Mouse (Mus musculus): ENCODE measurements at regions not wholly inside any gene's neighbourhood (a gene's known extent, or its start where the extent isn't known, plus 50 kb on each side); places are given as distances from the start of the nearest gene placed in this dataset.

GRCm38 (mm10) chr6:50818891-50819541 is 164.8 kb upstream of the Npvf start:
- TF ChIP-seq POLR2A (IDR thresholded peaks at IDR 0.05; ENCODE audit: extremely low read depth, insufficient read depth, low read length) (no peak), CTCF (IDR thresholded peaks at IDR 0.05; ENCODE audit: low read depth, low read length) (no peak)
